ENCODE assay signal across 16 mouse cellular contexts in genomic region chr11:54871831-54872537, GRCm38 (mm10). TPM values are rescaled to one million over a fixed set of nuclear protein-coding genes. Genes with fewer than 3 reads are reported as not detected.
A peak's percentile ranks its signal among the peaks of the same experiment; 100 is the strongest.
DNase-seq lines count a peak whose midpoint lies in the region; ATAC-seq and TF ChIP-seq lines count a peak whose summit lies in the region.
"Had no signal": no experiment of that assay in that cellular context is flagged by ENCODE, and none has a peak within 500 bp of the region (broad histone marks: within the 10 kb centered on the region; RNA-seq: fewer than 3 reads in every experiment).

No protein-coding gene starts in this region.

- H3K4me3 ChIP-seq in forebrain, embryonic 12.5 days (replicated peaks), result no peak overlapping the region
- H3K4me3 ChIP-seq in forebrain, postnatal 0 days (ENCODE audit: low read depth, low read length), result no peak overlapping the region
- no peak overlapping the region for H3K4me3 ChIP-seq in hindbrain, postnatal 0 days (ENCODE audit: low read length)
- H3K4me3 ChIP-seq in hindbrain, embryonic 14.5 days (replicated peaks; ENCODE audit: low read length), result no peak overlapping the region
- no peak overlapping the region for H3K4me3 ChIP-seq in testis, adult 2 months (ENCODE audit: control insufficient read depth, low read depth, low read length)
- H3K4me3 ChIP-seq in neural tube, embryonic 15.5 days (replicated peaks), result no peak overlapping the region
- H3K4me3 ChIP-seq: embryonic facial prominence, embryonic 13.5 days; forebrain, embryonic 10.5 days; heart, embryonic 15.5 days; limb, embryonic 12.5 days; midbrain, embryonic 10.5 days had no signal

- peaks cover 21% of the 10 kb centered on the region for H3K4me1 ChIP-seq in forebrain, embryonic 12.5 days
- H3K4me1 ChIP-seq in forebrain, postnatal 0 days (ENCODE audit: insufficient read depth), result peaks cover 9% of the 10 kb centered on the region
- no peaks in the 10 kb centered on the region; the same call in 1 of the 2 replicates for H3K4me1 ChIP-seq in hindbrain, postnatal 0 days (ENCODE audit: insufficient read depth, low read length)
- H3K4me1 ChIP-seq in hindbrain, embryonic 14.5 days (replicated peaks; ENCODE audit: control insufficient read depth, insufficient read depth, low read length), result peaks cover 21% of the 10 kb centered on the region
- H3K4me1 ChIP-seq in testis, adult 2 months (ENCODE audit: control insufficient read depth, insufficient read depth, low read length), result no peaks in the 10 kb centered on the region; the same call in 1 of the 2 replicates
- H3K4me1 ChIP-seq in neural tube, embryonic 15.5 days, result peaks cover 26% of the 10 kb centered on the region

- H3K36me3 ChIP-seq in forebrain, embryonic 12.5 days (replicated peaks), result peaks cover 55% of the 10 kb centered on the region
- peaks cover 43% of the 10 kb centered on the region for H3K36me3 ChIP-seq in forebrain, postnatal 0 days (ENCODE audit: insufficient read depth)
- H3K36me3 ChIP-seq in hindbrain, postnatal 0 days (ENCODE audit: insufficient read depth, low read length), result peaks cover 16% of the 10 kb centered on the region; the same call in 1 of the 2 replicates
- peaks cover 50% of the 10 kb centered on the region for H3K36me3 ChIP-seq in hindbrain, embryonic 14.5 days (replicated peaks; ENCODE audit: control insufficient read depth, insufficient read depth)
- H3K36me3 ChIP-seq in testis, adult 2 months (ENCODE audit: control insufficient read depth, insufficient read depth, low read length), result peaks cover 2% of the 10 kb centered on the region
- H3K36me3 ChIP-seq in neural tube, embryonic 15.5 days, result peaks cover 46% of the 10 kb centered on the region

- no peak for TF ChIP-seq POLR2A in testis, adult 2 months (IDR thresholded peaks at IDR 0.05; ENCODE audit: control insufficient read depth, low read depth, low read length)

- no peak for ATAC-seq in forebrain, embryonic 12.5 days (ENCODE audit: low FRiP score)
- ATAC-seq in forebrain, postnatal 0 days, result no peak
- peak; percentile 69 for ATAC-seq in hindbrain, postnatal 0 days
- ATAC-seq in hindbrain, embryonic 14.5 days (ENCODE audit: low FRiP score), result no peak
- ATAC-seq in neural tube, embryonic 15.5 days (ENCODE audit: low FRiP score), result no peak
- ATAC-seq in inflammation-experienced regulatory T-cells, adult 6 months, result no peak

- DNase-seq in forebrain, postnatal 0 days, result no peak
- DNase-seq in hindbrain, postnatal 0 days (ENCODE audit: low spot score), result peak; percentile 32
- DNase-seq in hindbrain, embryonic 14.5 days (ENCODE audit: low spot score), result no peak
- no peak for DNase-seq in testis, postnatal 14 days (ENCODE audit: low spot score)
- DNase-seq: kidney, adult 11 months; kidney, postnatal 14 days; thymus, adult 2 months had no signal

- H3K27ac ChIP-seq in forebrain, embryonic 12.5 days, result peak overlapping the region; percentile 11; the same call in 1 of the 2 replicates
- H3K27ac ChIP-seq in forebrain, postnatal 0 days (ENCODE audit: low read depth, low read length), result no peak overlapping the region
- no peak overlapping the region for H3K27ac ChIP-seq in hindbrain, postnatal 0 days
- no peak overlapping the region for H3K27ac ChIP-seq in hindbrain, embryonic 14.5 days
- H3K27ac ChIP-seq in testis, adult 2 months (ENCODE audit: control insufficient read depth, insufficient read depth, low read depth, low read length), result peak overlapping the region; percentile 24; the same call in 1 of the 2 replicates
- peak overlapping the region; percentile 9 for H3K27ac ChIP-seq in neural tube, embryonic 15.5 days (replicated peaks)
- H3K27ac ChIP-seq: embryonic facial prominence, embryonic 13.5 days; forebrain, embryonic 10.5 days; heart, embryonic 15.5 days; limb, embryonic 12.5 days; midbrain, embryonic 10.5 days had no signal

- no peak overlapping the region for H3K9ac ChIP-seq in forebrain, embryonic 12.5 days
- H3K9ac ChIP-seq in forebrain, postnatal 0 days, result no peak overlapping the region
- 0 out of 2 replicates have a peak overlapping the region, but pooled peaks have one; percentile 3 for H3K9ac ChIP-seq in hindbrain, postnatal 0 days (replicated peaks; ENCODE audit: low read length)
- no peak overlapping the region for H3K9ac ChIP-seq in hindbrain, embryonic 14.5 days
- H3K9ac ChIP-seq in neural tube, embryonic 15.5 days (replicated peaks), result no peak overlapping the region
- H3K9ac ChIP-seq: embryonic facial prominence, embryonic 13.5 days; heart, embryonic 15.5 days; limb, embryonic 12.5 days had no signal

- no peak overlapping the region for H3K4me2 ChIP-seq in forebrain, embryonic 12.5 days
- no peak overlapping the region for H3K4me2 ChIP-seq in forebrain, postnatal 0 days (ENCODE audit: low read depth)
- no peak overlapping the region for H3K4me2 ChIP-seq in hindbrain, postnatal 0 days (ENCODE audit: low read depth, low read length)
- H3K4me2 ChIP-seq in hindbrain, embryonic 14.5 days (replicated peaks), result no peak overlapping the region
- H3K4me2 ChIP-seq in neural tube, embryonic 15.5 days, result no peak overlapping the region
- H3K4me2 ChIP-seq: embryonic facial prominence, embryonic 13.5 days; heart, embryonic 15.5 days; limb, embryonic 12.5 days had no signal

- 80% methylated on average over 7 of the region's 7 CpGs for WGBS in forebrain, embryonic 12.5 days
- WGBS in forebrain, postnatal 0 days, result 58% methylated on average over 7 of the region's 7 CpGs
- 63% methylated on average over 7 of the region's 7 CpGs for WGBS in hindbrain, postnatal 0 days
- 77% methylated on average over 7 of the region's 7 CpGs for WGBS in hindbrain, embryonic 14.5 days
- WGBS in neural tube, embryonic 15.5 days, result 63% methylated on average over 7 of the region's 7 CpGs

- H3K9me3 ChIP-seq in forebrain, embryonic 12.5 days, result no peaks in the 10 kb centered on the region
- no peaks in the 10 kb centered on the region for H3K9me3 ChIP-seq in forebrain, postnatal 0 days (ENCODE audit: low read length)
- no peaks in the 10 kb centered on the region for H3K9me3 ChIP-seq in hindbrain, postnatal 0 days (ENCODE audit: low read length)
- H3K9me3 ChIP-seq in hindbrain, embryonic 14.5 days (ENCODE audit: control insufficient read depth, low read length), result no peaks in the 10 kb centered on the region
- no peaks in the 10 kb centered on the region for H3K9me3 ChIP-seq in neural tube, embryonic 15.5 days (replicated peaks)
- H3K9me3 ChIP-seq: embryonic facial prominence, embryonic 13.5 days; forebrain, embryonic 10.5 days; heart, embryonic 15.5 days; limb, embryonic 12.5 days; midbrain, embryonic 10.5 days had no signal

- H3K27me3 ChIP-seq in forebrain, embryonic 12.5 days, result no peaks in the 10 kb centered on the region
- no peaks in the 10 kb centered on the region for H3K27me3 ChIP-seq in forebrain, postnatal 0 days (ENCODE audit: insufficient read depth, low read length)
- H3K27me3 ChIP-seq in hindbrain, postnatal 0 days (ENCODE audit: insufficient read depth, low read length), result no peaks in the 10 kb centered on the region
- no peaks in the 10 kb centered on the region for H3K27me3 ChIP-seq in hindbrain, embryonic 14.5 days (ENCODE audit: control insufficient read depth, insufficient read depth, low read length)
- H3K27me3 ChIP-seq in testis, adult 2 months (ENCODE audit: control insufficient read depth, insufficient read depth, low read length), result no peaks in the 10 kb centered on the region
- H3K27me3 ChIP-seq in neural tube, embryonic 15.5 days (replicated peaks), result no peaks in the 10 kb centered on the region
- H3K27me3 ChIP-seq: embryonic facial prominence, embryonic 13.5 days; heart, embryonic 15.5 days; limb, embryonic 12.5 days had no signal

- TF ChIP-seq CTCF in forebrain, postnatal 0 days (IDR thresholded peaks at IDR 0.05; ENCODE audit: low read depth), result no peak
- TF ChIP-seq CTCF in hindbrain, postnatal 0 days (IDR thresholded peaks at IDR 0.05; ENCODE audit: low read depth), result no peak
- TF ChIP-seq CTCF in testis, adult 2 months (IDR thresholded peaks at IDR 0.05; ENCODE audit: control insufficient read depth, insufficient read depth, insufficient replicate concordance, low read depth, low read length), result no peak

RNA-seq across cellular contexts. Expression of gene Hint1, which starts 5.8 kb away (rescaled TPM):
- 791 and 796 TPM in 2 replicates for polyA plus RNA-seq in forebrain, embryonic 12.5 days (2016; fragmentation: Nextera tagmentation; extraction: Ambion mirVana)
- total RNA-seq in forebrain, postnatal 0 days (2014; rRNA removed), result 622 and 776 TPM in 2 replicates
- polyA plus RNA-seq in forebrain, postnatal 0 days (2015; fragmentation: Nextera tagmentation; extraction: Ambion mirVana), result 1,041 and 1,347 TPM in 2 replicates
- total RNA-seq in hindbrain, postnatal 0 days (2014; rRNA removed), result 521 and 547 TPM in 2 replicates
- 1,077 and 1,085 TPM in 2 replicates for polyA plus RNA-seq in hindbrain, postnatal 0 days (2015; fragmentation: Nextera tagmentation; extraction: Ambion mirVana)
- 791 and 878 TPM in 2 replicates for polyA plus RNA-seq in hindbrain, embryonic 14.5 days (2014; fragmentation: Nextera tagmentation; extraction: Ambion mirVana)
- 372 and 405 TPM in 2 replicates for polyA plus RNA-seq in testis, adult 2 months (2012; rRNA removed)
- 794 and 878 TPM in 2 replicates for polyA plus RNA-seq in neural tube, embryonic 15.5 days (2015; fragmentation: Nextera tagmentation; extraction: Ambion mirVana)
- 100 to 1,000 TPM; 423 to 700 (median 441) TPM for polyA plus RNA-seq in inflammation-experienced regulatory T-cells, adult 6 months (2017; shearing (Covaris generic))

RNA-seq across cellular contexts. Expression of gene Lyrm7, which starts 11.3 kb away (rescaled TPM):
- polyA plus RNA-seq in forebrain, embryonic 12.5 days (2016; fragmentation: Nextera tagmentation; extraction: Ambion mirVana), result 8.2 TPM in 2 replicates
- total RNA-seq in forebrain, postnatal 0 days (2014; rRNA removed), result 4.0 and 7.1 TPM in 2 replicates
- 11.3 and 12.2 TPM in 2 replicates for polyA plus RNA-seq in forebrain, postnatal 0 days (2015; fragmentation: Nextera tagmentation; extraction: Ambion mirVana)
- total RNA-seq in hindbrain, postnatal 0 days (2014; rRNA removed), result 2.6 and 3.1 TPM in 2 replicates
- 5.1 and 5.7 TPM in 2 replicates for polyA plus RNA-seq in hindbrain, postnatal 0 days (2015; fragmentation: Nextera tagmentation; extraction: Ambion mirVana)
- polyA plus RNA-seq in hindbrain, embryonic 14.5 days (2014; fragmentation: Nextera tagmentation; extraction: Ambion mirVana), result 11.8 and 12.6 TPM in 2 replicates
- polyA plus RNA-seq in testis, adult 2 months (2012; rRNA removed), result 25.3 and 25.5 TPM in 2 replicates
- polyA plus RNA-seq in neural tube, embryonic 15.5 days (2015; fragmentation: Nextera tagmentation; extraction: Ambion mirVana), result 10.5 and 11.8 TPM in 2 replicates
- 1 to 10 TPM; 3.4 to 6.4 (median 3.7) TPM for polyA plus RNA-seq in inflammation-experienced regulatory T-cells, adult 6 months (2017; shearing (Covaris generic))

RNA-seq across cellular contexts. Expression of gene Gpx3, which starts 30.3 kb away (rescaled TPM):
- 33.9 and 37.6 TPM in 2 replicates for polyA plus RNA-seq in forebrain, embryonic 12.5 days (2016; fragmentation: Nextera tagmentation; extraction: Ambion mirVana)
- 7.1 and 16.0 TPM in 2 replicates for total RNA-seq in forebrain, postnatal 0 days (2014; rRNA removed)
- polyA plus RNA-seq in forebrain, postnatal 0 days (2015; fragmentation: Nextera tagmentation; extraction: Ambion mirVana), result 35.0 and 44.0 TPM in 2 replicates
- 28.5 and 30.5 TPM in 2 replicates for total RNA-seq in hindbrain, postnatal 0 days (2014; rRNA removed)
- polyA plus RNA-seq in hindbrain, postnatal 0 days (2015; fragmentation: Nextera tagmentation; extraction: Ambion mirVana), result 78.0 and 78.1 TPM in 2 replicates
- polyA plus RNA-seq in hindbrain, embryonic 14.5 days (2014; fragmentation: Nextera tagmentation; extraction: Ambion mirVana), result 67.6 and 73.6 TPM in 2 replicates
- 13.0 and 145 TPM in 2 replicates for polyA plus RNA-seq in testis, adult 2 months (2012; rRNA removed)
- polyA plus RNA-seq in neural tube, embryonic 15.5 days (2015; fragmentation: Nextera tagmentation; extraction: Ambion mirVana), result 69.2 and 82.4 TPM in 2 replicates
- polyA plus RNA-seq in inflammation-experienced regulatory T-cells, adult 6 months (2017; shearing (Covaris generic)), result 1 to 10 TPM in 1 of 3 experiments, under 1 TPM in 2; 0.67 to 1.6 (median 0.85) TPM

Comparison
In these comparisons a context has a peak if more than half of its experiments do, and no peak if none do; other contexts are left out.
1. H3K27ac ChIP-seq: peak in forebrain, embryonic 12.5 days (single experiment), testis, adult 2 months (single experiment) and neural tube, embryonic 15.5 days (single experiment); none in forebrain, postnatal 0 days (single experiment), hindbrain, postnatal 0 days (single experiment) and hindbrain, embryonic 14.5 days (single experiment).